Mouse (Mus musculus) MEL-GATA-1-ER (cell line): ENCODE results near the gene Tmem123.

Source experiments
- DNase-seq: peaks from one replicate; pipeline ENCODE4 v3.0.0-alpha.2; 2012; ENCODE audit warnings: low read depth; ENCODE audit errors: extremely low read depth

The Tmem123 gene

DNA sequence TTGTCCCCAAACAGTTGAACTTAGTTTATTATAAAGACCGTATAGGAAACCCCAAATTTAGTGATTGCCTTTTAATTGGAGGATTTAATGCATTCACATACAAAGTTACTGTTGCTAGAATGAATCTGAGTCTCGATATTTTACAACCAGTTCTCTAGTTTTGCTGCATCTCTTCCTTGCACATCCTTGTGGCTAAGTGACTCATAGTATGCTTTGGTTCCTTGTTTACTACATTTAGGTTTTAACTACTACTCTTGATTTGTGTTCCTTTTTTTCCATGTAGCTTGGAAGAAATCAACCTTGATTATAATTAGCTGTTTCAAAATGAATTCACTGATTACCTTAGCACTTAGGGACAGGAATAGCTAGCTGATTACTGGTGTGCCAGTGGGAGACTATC is 11.2 kb downstream of the Tmem123 start:
- no peak for DNase-seq

DNA sequence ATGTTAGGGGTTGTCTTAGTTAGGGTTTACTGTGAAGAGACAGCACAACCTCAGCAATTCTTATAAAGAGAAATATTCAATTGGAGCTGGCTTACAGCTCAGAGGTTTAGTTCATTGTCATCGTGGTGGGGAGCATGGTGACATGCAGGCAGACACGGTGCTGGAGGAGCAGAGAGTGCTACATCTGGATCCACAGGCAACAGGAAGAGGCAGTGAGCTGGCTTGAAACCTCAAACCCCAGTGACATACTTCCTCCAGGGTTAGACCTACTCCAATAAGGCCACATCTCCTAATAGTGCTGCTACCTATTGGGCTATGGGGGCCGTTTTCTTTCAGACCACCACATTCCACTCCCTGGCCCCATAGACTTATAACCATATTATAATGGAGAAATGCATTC is 12.1 kb downstream of the Tmem123 start:
- no peak for DNase-seq

DNA sequence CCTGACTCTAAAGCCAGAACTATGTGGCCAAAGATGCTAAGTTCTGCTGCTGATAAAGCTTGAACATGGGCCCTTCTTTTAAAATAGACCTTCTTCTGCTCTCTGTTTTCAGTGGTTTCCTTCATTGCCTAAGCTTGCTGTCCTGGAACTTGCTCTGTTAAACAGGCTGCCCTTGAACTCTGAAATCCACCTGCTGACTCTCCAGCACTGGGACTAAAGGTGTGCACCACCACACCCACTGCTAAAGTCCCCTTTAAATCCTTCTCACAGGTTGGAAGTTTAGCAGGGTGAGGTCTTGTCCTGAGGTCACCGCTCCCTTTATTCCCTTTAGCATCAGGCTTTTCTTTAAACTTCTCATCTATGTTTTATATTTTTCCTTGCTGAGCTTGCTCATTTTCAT is 13.1 kb downstream of the Tmem123 start:
- DNase-seq: no peak

DNA sequence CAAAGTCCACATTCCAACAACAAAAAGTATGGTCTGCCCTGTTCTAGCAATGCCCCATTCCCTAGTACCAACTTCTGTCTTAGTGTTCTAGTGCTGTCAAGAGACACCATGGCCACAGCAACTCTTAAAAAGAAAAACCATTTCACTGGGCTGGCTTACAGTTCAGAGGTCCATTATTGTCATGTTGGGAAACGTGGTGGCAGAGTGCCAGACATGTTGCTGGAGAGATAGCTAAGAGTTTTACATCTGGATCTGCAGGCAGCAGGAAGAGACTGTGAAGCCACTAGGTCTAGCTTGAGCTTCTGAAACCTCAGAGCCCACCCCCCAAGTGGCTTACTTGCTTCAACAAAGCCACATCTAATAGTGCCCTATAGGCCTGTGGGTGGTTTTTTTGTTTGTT is 13.8 kb downstream of the Tmem123 start:
- DNase-seq: peak; percentile 51

DNA sequence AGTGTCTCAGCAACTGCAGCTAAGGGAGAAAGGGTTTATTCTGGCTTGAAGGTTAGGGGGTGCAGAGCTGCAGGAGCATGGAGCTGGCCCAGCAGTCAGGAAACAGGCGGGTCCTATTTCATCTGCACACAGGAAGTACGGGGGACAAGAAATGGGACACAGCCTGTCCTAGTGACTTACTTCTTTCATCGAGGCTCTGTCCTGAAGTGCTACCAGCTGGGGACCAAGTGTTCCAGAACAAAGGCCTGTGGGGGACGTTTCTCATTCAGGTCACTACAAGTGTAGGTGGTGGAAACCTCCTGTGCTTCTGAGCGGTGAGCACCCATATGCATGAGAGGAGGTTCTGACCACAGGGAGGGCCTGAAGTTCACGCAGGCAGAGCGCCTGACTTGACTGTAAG is 14.9 kb downstream of the Tmem123 start:
- no peak for DNase-seq

DNA sequence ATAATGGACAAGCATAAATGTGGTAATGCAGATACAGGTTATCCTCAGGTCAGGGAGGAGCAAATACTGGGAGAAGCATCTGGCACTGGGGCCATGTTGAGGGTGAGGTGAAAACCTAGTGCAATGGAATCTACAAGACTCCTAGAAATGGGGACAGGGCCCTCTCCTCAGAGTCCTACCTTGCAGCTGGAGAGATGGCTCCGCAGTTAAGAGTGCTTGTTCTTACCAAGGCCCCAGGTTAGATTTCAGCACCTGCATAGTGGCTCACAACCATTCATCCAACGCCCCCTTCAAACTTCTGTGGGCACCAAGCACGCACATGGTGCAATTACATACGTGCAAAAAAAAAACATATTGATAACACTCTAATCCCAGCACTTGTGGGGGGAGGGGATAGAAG is 15.9 kb downstream of the Tmem123 start:
- no peak for DNase-seq

DNA sequence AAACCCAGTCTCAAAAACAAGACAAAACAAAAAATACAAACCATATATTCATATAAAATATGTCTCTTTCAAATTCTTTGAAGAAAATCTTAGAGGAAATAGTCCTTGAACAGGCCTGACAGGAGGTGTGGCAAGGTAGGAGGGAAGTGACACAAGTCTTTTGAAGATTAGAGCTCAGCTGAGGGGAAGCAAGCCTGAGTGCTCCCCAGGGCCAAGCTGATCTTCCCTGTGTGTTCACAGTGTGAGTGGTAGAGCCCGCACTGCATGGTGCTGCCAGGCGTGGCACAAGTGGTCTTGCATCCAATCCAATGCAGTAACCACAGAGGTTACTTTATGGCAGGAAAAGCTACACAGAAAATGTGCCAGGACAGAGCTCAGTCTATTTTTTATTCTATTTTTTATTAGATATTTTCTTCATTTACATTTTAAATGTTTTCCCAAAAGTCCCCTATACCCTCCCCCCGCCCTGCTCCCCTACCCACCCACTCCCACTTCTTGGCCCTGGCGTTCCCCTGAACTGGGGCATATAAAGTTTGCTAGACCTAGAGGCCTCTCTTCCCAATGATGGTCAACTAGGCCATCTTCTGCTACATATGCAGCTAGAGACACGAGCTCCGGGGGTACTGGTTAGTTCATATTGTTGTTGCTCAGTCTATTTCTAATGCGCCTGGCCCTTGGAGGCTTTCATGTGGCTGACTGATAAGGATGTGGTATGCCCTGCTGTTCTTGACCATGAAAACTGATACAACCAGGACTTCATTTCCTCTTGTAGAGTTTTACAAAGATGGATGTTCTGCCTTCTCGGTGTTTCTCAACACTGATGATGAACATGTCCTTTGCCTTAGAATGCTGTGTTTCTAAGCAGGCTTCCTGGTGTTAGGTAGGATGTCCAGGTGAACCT is 16.7 kb downstream of the Tmem123 start:
- DNase-seq: peak; percentile 92

DNA sequence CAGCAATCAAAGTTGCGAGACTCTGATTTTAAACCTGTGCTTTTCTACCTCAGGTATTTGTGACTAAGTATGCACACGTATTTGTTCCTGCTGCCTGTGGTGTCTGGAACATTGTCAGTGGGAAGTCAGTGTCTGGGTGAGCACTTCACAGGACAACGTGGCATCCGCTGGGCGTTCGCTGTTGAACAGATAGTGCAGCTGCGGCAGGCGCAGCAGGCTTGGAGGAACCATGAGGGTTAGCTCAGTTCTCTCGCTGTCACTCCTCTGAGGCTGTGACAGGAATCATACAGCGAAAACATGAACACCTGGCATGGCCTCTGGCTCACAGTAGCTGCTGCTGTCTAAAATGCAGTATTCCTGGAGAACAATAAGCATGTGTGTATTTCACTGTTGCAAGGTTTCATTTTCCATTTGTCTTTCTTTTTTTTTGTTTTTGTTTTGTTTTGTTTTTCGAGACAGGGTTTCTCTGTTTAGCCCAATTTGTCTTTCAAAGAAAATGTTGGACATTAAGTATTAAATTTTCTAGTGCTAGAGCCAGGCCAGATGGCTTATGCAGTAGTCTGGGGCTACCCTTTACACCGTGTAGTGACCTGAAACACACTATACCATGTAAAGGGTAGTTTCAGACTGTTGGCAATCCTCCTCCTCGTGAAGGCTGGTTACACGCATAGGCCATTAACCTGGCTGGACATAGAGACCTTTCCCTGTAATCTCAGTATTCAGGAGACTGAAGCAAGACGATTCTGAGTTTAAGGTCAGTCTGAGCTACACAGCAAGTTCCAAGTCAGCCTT is 20.2 kb downstream of the Tmem123 start:
- no peak for DNase-seq

DNA sequence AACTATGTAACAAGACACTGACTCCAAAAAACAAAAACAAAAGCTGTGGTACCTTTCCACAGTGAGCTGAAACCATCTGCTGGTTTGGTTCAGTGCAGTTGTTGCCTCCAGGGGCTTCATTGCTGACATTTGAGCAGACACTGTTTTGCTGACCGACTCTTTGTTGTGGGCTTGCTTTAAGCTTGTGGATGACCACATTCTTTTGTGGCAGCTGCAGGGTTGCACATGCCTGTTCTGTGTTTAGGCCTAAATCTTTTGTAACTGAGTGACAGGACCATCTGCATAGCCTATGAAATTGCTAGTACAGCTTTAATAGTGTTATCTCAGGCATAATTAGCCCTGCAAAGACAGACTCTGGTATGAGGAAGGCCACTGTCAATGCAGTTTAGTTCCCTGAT is 20.8 kb downstream of the Tmem123 start:
- no peak for DNase-seq

DNA sequence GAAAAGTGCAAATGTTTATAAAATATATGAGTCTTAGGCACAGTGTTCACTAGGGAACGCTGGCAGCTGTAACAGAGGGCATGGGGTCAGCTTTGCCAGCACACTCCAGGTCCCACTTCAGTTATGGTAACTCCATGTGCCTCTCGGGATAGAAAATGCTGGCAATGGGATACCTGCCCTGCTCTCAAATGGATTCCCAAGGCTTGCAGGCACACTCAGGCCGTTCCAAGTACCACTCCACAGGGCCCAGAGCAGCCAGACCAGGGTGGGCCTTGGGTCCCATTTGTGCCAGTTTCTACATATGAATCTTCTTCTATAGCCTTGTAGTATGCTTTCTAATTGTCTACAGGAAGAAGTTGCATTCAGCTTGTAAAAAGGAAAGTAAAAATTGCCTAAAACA is 21.6 kb downstream of the Tmem123 start:
- DNase-seq: no peak

DNA sequence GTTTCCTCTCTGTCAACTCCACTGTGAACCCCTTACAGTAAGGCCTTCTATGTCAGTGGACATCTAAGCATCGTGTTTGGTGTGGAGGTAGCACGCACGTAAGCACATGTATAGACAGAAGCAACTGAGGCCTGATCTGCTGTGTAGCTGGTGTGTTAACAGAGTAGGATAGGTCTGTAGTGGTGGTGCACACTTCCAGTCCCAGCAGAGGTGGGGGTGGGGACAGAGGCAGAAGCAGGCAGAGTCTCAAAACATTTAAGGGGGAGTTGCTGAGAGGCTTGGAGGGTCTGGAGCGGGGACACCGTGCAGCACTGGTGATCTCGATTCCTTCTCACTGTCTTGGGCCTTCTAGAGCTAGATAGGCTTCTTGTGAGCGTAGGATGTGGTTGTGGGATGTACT is 22.2 kb downstream of the Tmem123 start:
- DNase-seq: no peak

DNA sequence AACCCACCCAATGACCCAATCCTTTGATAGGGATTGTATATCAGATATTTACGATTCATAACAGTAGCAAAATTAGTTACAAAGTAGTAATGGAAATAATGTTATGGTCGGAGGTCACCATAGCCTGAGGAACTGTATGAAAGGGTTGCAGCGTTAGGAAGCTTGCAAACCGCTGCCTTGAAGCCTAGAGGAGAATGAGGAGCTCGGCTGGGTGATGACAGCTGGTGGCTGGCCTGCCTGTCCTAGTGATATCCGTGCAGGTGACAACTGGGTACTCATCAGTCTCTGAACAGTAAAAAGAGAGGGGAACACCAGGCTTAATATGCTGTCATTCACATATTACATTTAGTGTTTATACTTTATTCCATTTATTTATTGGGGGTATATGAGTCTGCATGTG is 24.6 kb downstream of the Tmem123 start:
- no peak for DNase-seq

DNA sequence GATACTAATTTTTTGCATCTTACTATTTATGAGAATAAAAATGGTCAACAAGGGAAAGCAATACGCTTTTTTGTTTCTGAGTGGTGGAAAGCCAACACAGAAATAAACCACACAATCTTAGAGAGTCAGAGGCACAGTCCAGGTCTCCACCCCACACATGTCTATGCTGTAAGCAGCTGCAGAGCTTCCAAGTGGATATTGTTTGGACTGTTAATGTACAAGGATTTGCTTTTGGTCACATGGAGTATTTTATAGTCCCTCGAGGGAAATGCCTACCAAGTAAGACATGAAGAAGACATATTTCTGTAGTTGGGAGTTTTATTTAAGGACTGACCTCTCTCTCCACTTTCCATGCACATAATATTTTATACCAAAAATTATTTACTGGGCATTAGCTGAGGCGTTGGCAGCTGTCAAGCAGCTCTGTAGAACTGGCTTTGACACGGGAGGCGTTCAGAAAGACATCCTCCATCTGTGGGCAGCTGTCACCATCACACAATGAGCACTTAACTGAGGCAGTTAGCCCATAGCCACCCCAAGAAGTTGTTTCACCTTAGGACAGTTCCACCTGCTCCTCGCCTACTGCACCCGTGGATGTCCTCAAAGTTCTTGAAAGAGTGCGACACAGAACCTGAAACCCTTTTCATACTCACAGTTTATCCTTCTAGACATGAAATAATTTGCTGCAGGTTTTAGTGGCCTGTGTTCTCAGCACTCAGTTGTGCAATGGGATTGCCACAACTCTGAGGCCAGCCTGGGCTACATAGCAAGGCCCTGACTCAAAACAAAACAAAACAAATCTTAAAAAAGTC is 26.1 kb downstream of the Tmem123 start:
- DNase-seq: no peak

DNA sequence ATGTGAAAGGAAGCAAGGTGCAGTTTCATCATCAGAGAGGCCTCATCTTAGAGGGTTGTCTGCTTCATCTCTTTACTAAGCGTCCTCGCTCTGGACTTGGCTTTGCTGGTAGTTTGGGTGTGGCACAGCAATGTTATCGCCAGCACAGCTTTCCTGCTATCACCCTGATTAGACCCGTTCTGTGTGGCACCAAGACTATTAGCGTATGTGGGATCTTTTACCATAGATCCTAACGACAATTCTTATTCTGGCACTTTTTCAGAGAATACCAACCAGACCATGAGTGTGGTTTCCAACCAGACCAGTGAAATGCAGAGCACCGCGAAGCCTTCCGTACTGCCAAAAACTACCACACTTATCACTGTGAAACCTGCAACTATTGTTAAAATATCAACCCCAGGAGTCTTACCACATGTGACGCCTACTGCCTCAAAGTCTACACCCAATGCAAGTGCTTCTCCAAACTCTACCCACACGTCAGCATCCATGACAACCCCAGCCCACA is 26.8 kb downstream of the Tmem123 start:
- peak; percentile 81 for DNase-seq

DNA sequence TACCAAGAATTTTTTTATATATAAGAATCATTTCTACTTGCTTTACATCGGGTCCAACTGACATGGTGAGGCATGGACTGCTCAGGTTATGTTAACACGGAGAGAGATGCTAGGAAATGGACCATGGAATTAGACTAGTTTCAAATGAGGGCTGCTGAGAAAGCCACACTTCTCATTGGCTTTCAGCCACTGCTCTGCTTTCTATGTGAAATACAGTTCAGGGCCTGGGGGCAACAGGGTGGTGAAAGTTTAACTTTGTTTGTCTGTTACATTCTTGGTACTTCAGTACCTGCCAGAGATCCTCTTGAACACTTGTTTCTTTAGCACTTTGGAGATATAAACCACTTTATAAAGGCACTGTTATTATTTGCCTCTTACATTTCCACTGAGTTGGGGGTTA is 29.7 kb downstream of the Tmem123 start:
- no peak for DNase-seq

DNA sequence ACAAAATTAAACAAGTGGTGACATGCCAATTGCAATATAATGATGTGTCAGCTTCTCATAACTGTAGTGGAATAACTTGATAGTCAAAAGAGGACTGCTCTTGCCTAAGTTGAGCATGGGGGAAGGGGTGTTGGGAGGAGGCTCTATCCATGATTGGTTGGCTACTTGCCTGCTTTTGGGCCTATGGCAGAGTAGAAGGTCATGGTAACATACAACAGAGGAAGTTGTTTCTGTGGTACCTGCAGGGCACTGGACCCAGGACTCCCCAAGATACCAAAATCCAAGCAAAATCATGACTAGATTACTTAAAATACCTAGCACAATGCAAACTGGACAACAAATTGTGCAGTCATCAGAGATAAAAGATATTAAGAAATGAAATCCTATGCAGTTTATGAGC is 31.7 kb downstream of the Tmem123 start:
- no peak for DNase-seq

DNA sequence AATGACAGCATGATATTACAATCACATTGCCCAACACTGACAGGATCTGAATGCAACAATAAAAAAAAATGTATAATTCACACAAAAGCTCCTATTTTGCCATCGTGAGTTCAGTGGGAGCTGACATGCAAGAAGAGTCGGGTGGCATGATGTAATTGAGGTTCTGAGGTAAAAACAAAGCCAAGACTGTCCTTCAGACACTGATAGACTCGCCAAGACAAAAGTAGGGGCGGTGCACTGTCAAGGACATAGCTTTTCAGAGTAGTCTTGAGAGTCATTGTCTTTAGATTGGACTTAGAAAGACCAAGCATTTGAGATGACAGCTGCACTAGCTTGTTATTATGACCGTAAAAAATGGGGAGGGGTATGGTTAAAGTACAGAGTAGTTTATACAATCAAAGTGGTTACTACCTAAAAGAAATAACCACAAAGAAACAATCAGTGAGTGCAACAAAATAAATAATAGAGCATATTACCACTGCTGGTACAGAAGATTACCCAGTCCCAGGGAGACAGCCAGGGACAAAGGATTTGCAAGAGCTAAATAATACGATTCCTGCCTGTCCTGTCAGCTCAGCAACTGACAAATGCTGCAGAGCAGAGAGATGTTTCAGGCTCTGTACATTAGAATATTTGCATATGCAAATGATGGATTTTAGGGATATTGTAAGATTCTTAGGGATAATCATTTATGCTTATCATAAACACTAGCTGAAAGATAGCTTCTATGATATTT is 32.5 kb downstream of the Tmem123 start:
- no peak for DNase-seq

DNA sequence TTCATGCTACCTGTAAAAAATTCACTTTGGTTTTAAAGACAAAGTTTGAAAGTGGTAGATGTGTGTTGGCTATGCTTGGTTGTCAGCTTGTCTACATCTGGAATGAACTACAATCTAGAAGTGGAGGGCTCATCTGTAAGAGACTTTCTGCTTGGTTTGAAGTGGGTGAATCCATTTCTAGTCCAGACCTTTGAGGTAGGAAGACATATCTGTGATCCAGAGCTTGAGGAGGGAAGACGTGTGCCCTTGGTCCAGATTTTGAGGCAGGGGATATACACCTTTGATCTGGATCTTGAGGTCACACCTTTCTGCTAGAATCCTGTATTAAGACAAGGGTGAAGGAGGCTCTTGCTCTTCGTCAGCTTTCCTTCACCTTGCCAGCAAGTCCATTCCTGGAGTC is 33.7 kb downstream of the Tmem123 start:
- no peak for DNase-seq

DNA sequence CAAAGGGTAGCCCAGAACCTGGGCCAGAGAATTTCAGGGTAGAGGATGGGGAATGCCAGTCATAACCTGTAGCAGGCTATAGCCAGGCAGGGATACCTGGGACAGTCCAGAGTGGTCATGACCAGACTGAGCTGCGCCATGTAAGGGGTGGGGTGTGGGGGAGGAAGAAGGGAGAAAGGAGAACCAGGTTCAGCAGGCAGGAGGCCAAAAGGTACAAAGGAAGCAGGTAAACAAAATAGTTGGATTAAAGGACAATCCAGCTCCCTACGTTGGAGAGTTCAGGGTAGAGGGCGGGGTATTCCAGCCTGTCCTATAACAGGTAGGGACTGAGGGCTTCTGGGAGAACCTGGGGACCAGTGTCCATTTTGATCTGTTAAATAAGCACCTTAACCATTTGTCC is 34.7 kb downstream of the Tmem123 start:
- no peak for DNase-seq

DNA sequence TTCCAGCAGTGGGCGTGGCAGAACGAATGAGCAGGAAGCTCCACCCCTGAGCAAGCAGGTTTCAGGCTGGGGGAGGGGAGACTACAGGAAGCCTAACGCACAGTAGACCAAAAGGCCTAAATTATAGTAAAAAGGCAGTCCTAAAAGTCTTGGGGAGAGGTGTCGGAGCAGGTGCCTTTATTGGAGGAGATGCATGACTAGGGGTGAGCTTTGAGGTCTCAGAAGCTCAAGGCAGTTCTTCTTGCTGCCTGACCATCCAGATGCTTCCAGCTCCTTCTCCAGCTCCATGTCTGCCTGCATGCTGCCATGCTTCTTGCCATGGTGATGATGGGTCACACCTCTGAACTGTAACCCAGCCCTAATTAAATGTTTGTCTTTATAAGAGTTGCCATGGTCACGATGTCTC is 41.3 kb downstream of the Tmem123 start:
- peak; percentile 30 for DNase-seq

DNA sequence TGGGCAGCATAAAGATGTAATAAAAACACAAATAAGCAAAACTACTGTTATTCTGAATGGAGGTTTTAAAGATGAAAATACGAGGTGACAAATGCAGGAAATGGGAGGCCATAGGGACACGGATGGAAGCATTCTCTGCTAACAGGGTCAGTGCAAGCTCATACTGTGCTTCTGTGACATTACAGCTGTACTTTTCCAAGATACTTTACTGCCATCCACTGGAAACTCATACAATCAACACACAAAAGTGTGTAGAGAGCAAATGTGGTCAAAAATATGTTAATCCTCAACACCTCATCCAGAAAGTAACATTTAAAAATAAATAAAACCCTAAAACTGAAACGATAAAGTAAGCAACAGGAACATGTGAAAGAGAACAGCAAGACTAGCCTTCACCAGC is 58.9 kb downstream of the Tmem123 start:
- DNase-seq: no peak
